Mouse (Mus musculus): ENCODE results near the gene Tbc1d22b. TPM values are rescaled to one million over a fixed set of nuclear protein-coding genes. Genes with fewer than 3 reads are reported as not detected.

Tbc1d22b gene
- polyA plus RNA-seq, 1 experiment = 8.4 TPM

DNA sequence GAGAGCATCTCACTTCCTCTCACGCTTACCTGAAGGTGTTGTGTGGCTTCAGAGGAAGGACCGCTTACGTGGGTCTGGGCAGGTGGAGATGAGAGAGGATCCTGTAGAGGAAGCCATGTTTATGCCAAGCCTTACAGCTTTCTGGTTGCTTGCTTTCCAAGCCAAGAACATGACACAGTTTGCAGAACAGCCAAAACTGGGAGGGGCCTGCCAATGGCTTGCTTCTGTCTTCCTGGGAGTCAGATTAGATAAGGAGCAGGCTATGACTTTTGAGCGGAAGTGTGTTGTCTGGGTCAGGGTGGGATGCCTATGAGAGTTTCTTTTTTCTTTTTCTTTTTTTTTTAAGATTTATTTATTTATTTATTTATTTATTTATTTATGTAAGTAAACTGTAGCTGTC, 87.8 kb downstream of the Tbc1d22b start:
- H3K4me1 ChIP-seq (ENCODE audit: control insufficient read depth, insufficient read depth, insufficient read length, low read length) = 0 out of 2 replicates have a peak, but pooled peaks cover 3% of the 10 kb centered on the region
- no peak overlapping the region for H3K4me3 ChIP-seq (ENCODE audit: insufficient read depth, low read depth, low read length)
- H3K27ac ChIP-seq (replicated peaks; ENCODE audit: low read depth, low read length) = no peak overlapping the region

- H3K27ac ChIP-seq (replicated peaks; ENCODE audit: low read depth, low read length) = no peak overlapping the region
- H3K4me3 ChIP-seq (ENCODE audit: insufficient read depth, low read depth, low read length) = no peak overlapping the region
- 0 out of 2 replicates have a peak, but pooled peaks cover 3% of the 10 kb centered on the region for H3K4me1 ChIP-seq (ENCODE audit: control insufficient read depth, insufficient read depth, insufficient read length, low read length)
These were observed 88.3 kb downstream of the Tbc1d22b start for GRCm38 (mm10) chr17:29637895-29638294.

GRCm38 (mm10) chr17:29640971-29641370, 91.4 kb downstream of the Tbc1d22b start:
- H3K4me1 ChIP-seq (ENCODE audit: control insufficient read depth, insufficient read depth, insufficient read length, low read length) = 0 out of 2 replicates have a peak, but pooled peaks cover 3% of the 10 kb centered on the region
- no peak overlapping the region for H3K4me3 ChIP-seq (ENCODE audit: insufficient read depth, low read depth, low read length)
- no peak overlapping the region for H3K27ac ChIP-seq (replicated peaks; ENCODE audit: low read depth, low read length)

GRCm38 (mm10) chr17:29642219-29642618, 92.6 kb downstream of the Tbc1d22b start:
- H3K27ac ChIP-seq (replicated peaks; ENCODE audit: low read depth, low read length) = no peak overlapping the region
- no peak overlapping the region for H3K4me3 ChIP-seq (ENCODE audit: insufficient read depth, low read depth, low read length)
- 0 out of 2 replicates have a peak, but pooled peaks cover 3% of the 10 kb centered on the region for H3K4me1 ChIP-seq (ENCODE audit: control insufficient read depth, insufficient read depth, insufficient read length, low read length)

Other genes with a start within 250 kb of the Tbc1d22b start
- gene Pi16, start 232.1 kb upstream of the Tbc1d22b start, polyA plus RNA-seq (2012; ENCODE audit: insufficient read depth, insufficient read length, missing spikeins) = 32.6 and 73.5 TPM in 2 replicates
- gene Mtch1, start 201.9 kb upstream of the Tbc1d22b start, polyA plus RNA-seq (2012; ENCODE audit: insufficient read depth, insufficient read length, missing spikeins) = 261 and 305 TPM in 2 replicates
- 2.1 and 3.4 TPM in 2 replicates for gene Fgd2, start 188.9 kb upstream of the Tbc1d22b start, polyA plus RNA-seq (2012; ENCODE audit: insufficient read depth, insufficient read length, missing spikeins)
- gene Pim1, start 59.0 kb upstream of the Tbc1d22b start, polyA plus RNA-seq (2012; ENCODE audit: insufficient read depth, insufficient read length, missing spikeins) = 77.0 and 152 TPM in 2 replicates
- not detected in 2 replicates for gene Gm17657, start 147 bp upstream of the Tbc1d22b start, polyA plus RNA-seq (2012; ENCODE audit: insufficient read depth, insufficient read length, missing spikeins)
- not detected in 2 replicates for gene Tmem217, start 2.6 kb downstream of the Tbc1d22b start, polyA plus RNA-seq (2012; ENCODE audit: insufficient read depth, insufficient read length, missing spikeins)
- gene Rnf8, start 65.0 kb downstream of the Tbc1d22b start, polyA plus RNA-seq (2012; ENCODE audit: insufficient read depth, insufficient read length, missing spikeins) = 11.0 and 11.7 TPM in 2 replicates
- gene Gm28043, start 65.1 kb downstream of the Tbc1d22b start, polyA plus RNA-seq (2012; ENCODE audit: insufficient read depth, insufficient read length, missing spikeins) = 0.48 and 1.0 TPM in 2 replicates
- gene Cmtr1, start 110.8 kb downstream of the Tbc1d22b start, polyA plus RNA-seq (2012; ENCODE audit: insufficient read depth, insufficient read length, missing spikeins) = 23.9 and 27.6 TPM in 2 replicates
- gene Ccdc167, start 167.3 kb downstream of the Tbc1d22b start, polyA plus RNA-seq (2012; ENCODE audit: insufficient read depth, insufficient read length, missing spikeins) = 14.6 and 20.1 TPM in 2 replicates